Mouse (Mus musculus) adrenal gland (tissue): ENCODE results near the gene Pde7b.

Experiments used
- intact Hi-C: fragments of 180-260 bp; cut with DNase I; formaldehyde crosslinking; loops from one replicate; pipeline ENCODE4 v1.15.1; 2025

The Pde7b gene

GRCm38 (mm10) chr10:20501221-20501620 lies 223.7 kb downstream of the Pde7b start:
- intact Hi-C loops: no loop called here

- intact Hi-C loops: no loop called here
Measured at GRCm38 (mm10) chr10:20495051-20495450, 229.8 kb downstream of the Pde7b start.

GRCm38 (mm10) chr10:20493826-20494455 lies 230.9 kb downstream of the Pde7b start:
- intact Hi-C loops: no loop called here

GRCm38 (mm10) chr10:20492216-20492964 lies 232.5 kb downstream of the Pde7b start:
- intact Hi-C loops: no loop called here

- intact Hi-C loops: no loop called here
Measured at GRCm38 (mm10) chr10:20490775-20491174, 234.1 kb downstream of the Pde7b start.

- intact Hi-C loops: no loop called here
Measured at GRCm38 (mm10) chr10:20490281-20490680, 234.6 kb downstream of the Pde7b start.

GRCm38 (mm10) chr10:20486461-20487253 lies 238.2 kb downstream of the Pde7b start:
- intact Hi-C loops: no loop called here

- intact Hi-C loops: no loop called here
Measured at GRCm38 (mm10) chr10:20485816-20486215, 239.1 kb downstream of the Pde7b start.

- intact Hi-C loops: no loop called here
Measured at GRCm38 (mm10) chr10:20479481-20479880, 245.4 kb downstream of the Pde7b start.

- intact Hi-C loops: no loop called here
Measured at GRCm38 (mm10) chr10:20478456-20478855, 246.4 kb downstream of the Pde7b start.

- intact Hi-C loops: no loop called here
Measured at GRCm38 (mm10) chr10:20474831-20475230, 250.0 kb downstream of the Pde7b start.

GRCm38 (mm10) chr10:20474036-20474435 lies 250.8 kb downstream of the Pde7b start:
- intact Hi-C loops: no loop called here

GRCm38 (mm10) chr10:20473505-20473904 lies 251.4 kb downstream of the Pde7b start:
- intact Hi-C loops: no loop called here

- intact Hi-C loops: no loop called here
Measured at GRCm38 (mm10) chr10:20472007-20472406, 252.9 kb downstream of the Pde7b start.

- intact Hi-C loops: no loop called here
Measured at GRCm38 (mm10) chr10:20464631-20465030, 260.2 kb downstream of the Pde7b start.

GRCm38 (mm10) chr10:20463941-20464340 lies 260.9 kb downstream of the Pde7b start:
- intact Hi-C loops: no loop called here

GRCm38 (mm10) chr10:20462596-20462995 lies 262.3 kb downstream of the Pde7b start:
- intact Hi-C loops: no loop called here

GRCm38 (mm10) chr10:20459657-20460350 lies 265.1 kb downstream of the Pde7b start:
- intact Hi-C loops: no loop called here

- intact Hi-C loops: no loop called here
Measured at GRCm38 (mm10) chr10:20459160-20459559, 265.7 kb downstream of the Pde7b start.

- intact Hi-C loops: no loop called here
Measured at GRCm38 (mm10) chr10:20454387-20455065, 270.4 kb downstream of the Pde7b start.

GRCm38 (mm10) chr10:20437428-20437827 lies 287.4 kb downstream of the Pde7b start:
- intact Hi-C loops: no loop called here
